Mouse (Mus musculus): ENCODE data around the gene Mfsd6. TPM values are rescaled to one million over a fixed set of nuclear protein-coding genes. Genes with fewer than 3 reads are reported as not detected.

The Mfsd6 gene
- total and polyA plus RNA-seq, 2 experiments from 2014 or later = 1.7 to 9.7 TPM

GRCm38 (mm10) chr1:52639090-52639489 is 88.2 kb downstream of the Mfsd6 start:
- Histone ChIP-seq H3K4me1 (ENCODE audit: control insufficient read depth, insufficient read depth) (no peaks in the 10 kb centered on the region), H3K4me2 (ENCODE audit: low read depth, low read length) (no peak overlapping the region), H3K27ac (ENCODE audit: low read depth) (no peak overlapping the region), H3K9me3 (replicated peaks; ENCODE audit: control insufficient read depth, low read length) (no peaks in the 10 kb centered on the region), H3K36me3 (replicated peaks; ENCODE audit: control insufficient read depth, insufficient read depth, low read length) (peaks cover 15% of the 10 kb centered on the region), H3K4me3 (ENCODE audit: low read depth, low read length) (no peak overlapping the region), H3K27me3 (ENCODE audit: control insufficient read depth, insufficient read depth, low read length) (no peaks in the 10 kb centered on the region), H3K9ac (replicated peaks; ENCODE audit: low read depth, low read length) (no peak overlapping the region)
- TF ChIP-seq CTCF (IDR thresholded peaks at IDR 0.05; ENCODE audit: low read depth) (no peak), EP300 (IDR thresholded peaks at IDR 0.05; ENCODE audit: low read depth) (no peak)
- 84% methylated on average over 7 of the region's 7 CpGs for WGBS
- ATAC-seq (ENCODE audit: insufficient read depth, low read depth) = no peak
- no peak for DNase-seq (ENCODE audit: low spot score)

DNA sequence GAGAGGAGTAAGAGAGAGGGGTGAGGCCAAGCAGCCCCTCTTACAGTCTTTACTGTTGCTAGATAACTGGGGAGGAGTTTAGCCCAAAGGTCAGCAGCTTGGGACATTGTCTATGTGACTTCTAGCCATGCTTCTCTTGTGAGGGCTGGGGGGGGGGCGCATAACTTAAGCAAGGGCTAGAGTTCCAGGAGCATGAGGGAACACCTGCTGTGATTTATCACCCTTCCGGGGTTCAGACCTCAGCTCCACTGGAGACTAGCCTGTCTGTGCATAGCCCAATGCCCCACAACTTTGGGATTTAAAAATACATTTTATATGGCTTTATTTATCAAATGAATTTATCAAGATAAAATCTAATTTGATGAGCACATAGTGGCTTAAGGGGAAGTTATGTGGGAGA is 89.2 kb downstream of the Mfsd6 start:
- WGBS = 97% methylated on average over 2 of the region's 2 CpGs
- Histone ChIP-seq H3K27me3 (ENCODE audit: control insufficient read depth, insufficient read depth, low read length) (no peaks in the 10 kb centered on the region), H3K9me3 (replicated peaks; ENCODE audit: control insufficient read depth, low read length) (no peaks in the 10 kb centered on the region), H3K4me1 (ENCODE audit: control insufficient read depth, insufficient read depth) (no peaks in the 10 kb centered on the region), H3K9ac (replicated peaks; ENCODE audit: low read depth, low read length) (no peak overlapping the region), H3K27ac (ENCODE audit: low read depth) (no peak overlapping the region), H3K4me3 (ENCODE audit: low read depth, low read length) (no peak overlapping the region), H3K36me3 (replicated peaks; ENCODE audit: control insufficient read depth, insufficient read depth, low read length) (peaks cover 15% of the 10 kb centered on the region), H3K4me2 (ENCODE audit: low read depth, low read length) (no peak overlapping the region)
- DNase-seq (ENCODE audit: low spot score) = no peak
- no peak for ATAC-seq (ENCODE audit: insufficient read depth, low read depth)
- TF ChIP-seq EP300 (IDR thresholded peaks at IDR 0.05; ENCODE audit: low read depth) (no peak), CTCF (IDR thresholded peaks at IDR 0.05; ENCODE audit: low read depth) (no peak)

- Histone ChIP-seq H3K36me3 (replicated peaks; ENCODE audit: control insufficient read depth, insufficient read depth, low read length) (peaks cover 10% of the 10 kb centered on the region; the same call in 1 of the 2 replicates), H3K27ac (ENCODE audit: low read depth) (no peak overlapping the region), H3K4me1 (ENCODE audit: control insufficient read depth, insufficient read depth) (no peaks in the 10 kb centered on the region), H3K27me3 (ENCODE audit: control insufficient read depth, insufficient read depth, low read length) (no peaks in the 10 kb centered on the region), H3K4me3 (ENCODE audit: low read depth, low read length) (no peak overlapping the region), H3K9me3 (replicated peaks; ENCODE audit: control insufficient read depth, low read length) (no peaks in the 10 kb centered on the region), H3K4me2 (ENCODE audit: low read depth, low read length) (no peak overlapping the region), H3K9ac (replicated peaks; ENCODE audit: low read depth, low read length) (no peak overlapping the region)
- WGBS = 86% methylated on average over 3 of the region's 3 CpGs
- DNase-seq (ENCODE audit: low spot score) = no peak
- TF ChIP-seq EP300 (IDR thresholded peaks at IDR 0.05; ENCODE audit: low read depth) (no peak), CTCF (IDR thresholded peaks at IDR 0.05; ENCODE audit: low read depth) (no peak)
- no peak for ATAC-seq (ENCODE audit: insufficient read depth, low read depth)
Measured at GRCm38 (mm10) chr1:52635932-52636331, 91.3 kb downstream of the Mfsd6 start.

- TF ChIP-seq EP300 (IDR thresholded peaks at IDR 0.05; ENCODE audit: low read depth) (no peak), CTCF (IDR thresholded peaks at IDR 0.05; ENCODE audit: low read depth) (no peak)
- Histone ChIP-seq H3K36me3 (replicated peaks; ENCODE audit: control insufficient read depth, insufficient read depth, low read length) (peaks cover 1% of the 10 kb centered on the region; the same call in 1 of the 2 replicates), H3K4me1 (ENCODE audit: control insufficient read depth, insufficient read depth) (no peaks in the 10 kb centered on the region), H3K4me3 (ENCODE audit: low read depth, low read length) (no peak overlapping the region), H3K27me3 (ENCODE audit: control insufficient read depth, insufficient read depth, low read length) (no peaks in the 10 kb centered on the region), H3K27ac (ENCODE audit: low read depth) (no peak overlapping the region), H3K9ac (replicated peaks; ENCODE audit: low read depth, low read length) (no peak overlapping the region), H3K9me3 (replicated peaks; ENCODE audit: control insufficient read depth, low read length) (no peaks in the 10 kb centered on the region), H3K4me2 (ENCODE audit: low read depth, low read length) (no peak overlapping the region)
- no peak for ATAC-seq (ENCODE audit: insufficient read depth, low read depth)
- DNase-seq (ENCODE audit: low spot score) = no peak
- WGBS = 88% methylated on average over 6 of the region's 6 CpGs
Measured at GRCm38 (mm10) chr1:52634251-52634650, 93.0 kb downstream of the Mfsd6 start.

- no peak overlapping the region for H3K9ac ChIP-seq (replicated peaks; ENCODE audit: low read depth, low read length)
- DNase-seq (ENCODE audit: low spot score) (no peak), ATAC-seq (ENCODE audit: insufficient read depth, low read depth) (no peak)
- 74% methylated on average over 2 of the region's 2 CpGs for WGBS
- H3K4me2 ChIP-seq (ENCODE audit: low read depth, low read length) = peak overlapping the region; percentile 56
- no peak overlapping the region for H3K27ac ChIP-seq (ENCODE audit: low read depth)
- no peaks in the 10 kb centered on the region for H3K4me1 ChIP-seq (ENCODE audit: control insufficient read depth, insufficient read depth)
- H3K4me3 ChIP-seq (ENCODE audit: low read depth, low read length) = peak overlapping the region; percentile 69
- TF ChIP-seq CTCF (IDR thresholded peaks at IDR 0.05; ENCODE audit: low read depth) (no peak), EP300 (IDR thresholded peaks at IDR 0.05; ENCODE audit: low read depth) (no peak)
- no peaks in the 10 kb centered on the region for H3K36me3 ChIP-seq (replicated peaks; ENCODE audit: control insufficient read depth, insufficient read depth, low read length)
- no peaks in the 10 kb centered on the region for H3K27me3 ChIP-seq (ENCODE audit: control insufficient read depth, insufficient read depth, low read length)
- H3K9me3 ChIP-seq (replicated peaks; ENCODE audit: control insufficient read depth, low read length) = no peaks in the 10 kb centered on the region
Measured at GRCm38 (mm10) chr1:52631570-52631969, 95.7 kb downstream of the Mfsd6 start.

GRCm38 (mm10) chr1:52630937-52631299 is 96.3 kb downstream of the Mfsd6 start:
- H3K4me1 ChIP-seq (ENCODE audit: control insufficient read depth, insufficient read depth) = no peaks in the 10 kb centered on the region
- H3K27me3 ChIP-seq (ENCODE audit: control insufficient read depth, insufficient read depth, low read length) = no peaks in the 10 kb centered on the region
- H3K36me3 ChIP-seq (replicated peaks; ENCODE audit: control insufficient read depth, insufficient read depth, low read length) = no peaks in the 10 kb centered on the region
- H3K9ac ChIP-seq (replicated peaks; ENCODE audit: low read depth, low read length) = peak overlapping the region; percentile 58
- H3K4me2 ChIP-seq (ENCODE audit: low read depth, low read length) = peak overlapping the region; percentile 56
- H3K4me3 ChIP-seq (ENCODE audit: low read depth, low read length) = peak overlapping the region; percentile 69
- WGBS = 1% methylated on average over 6 of the region's 6 CpGs
- DNase-seq (ENCODE audit: low spot score) (no peak), ATAC-seq (ENCODE audit: insufficient read depth, low read depth) (peak; percentile 70)
- H3K27ac ChIP-seq (ENCODE audit: low read depth) = peak overlapping the region; percentile 49
- no peaks in the 10 kb centered on the region for H3K9me3 ChIP-seq (replicated peaks; ENCODE audit: control insufficient read depth, low read length)
- TF ChIP-seq CTCF (IDR thresholded peaks at IDR 0.05; ENCODE audit: low read depth) (no peak), EP300 (IDR thresholded peaks at IDR 0.05; ENCODE audit: low read depth) (no peak)
